Mouse (Mus musculus) neural tube, embryonic 15.5 days (tissue): ENCODE data around the gene Vgll3. TPM values are rescaled to one million over a fixed set of nuclear protein-coding genes. Genes with fewer than 3 reads are reported as not detected.

Experiments
- ATAC-seq: fragments of 200-750 bp; cut with Nextera tagmentation; 2 replicates; pipeline ENCODE4 v1.8.0; 2017; ENCODE audit warnings: mild to moderate bottlenecking, moderate TSS enrichment, moderate library complexity; ENCODE audit not compliant: low FRiP score
- H3K27ac ChIP-seq: fragments of 300-500 bp; sonication (generic); replicated peaks from 2 replicates; pipeline ENCODE4 v1.5.1; 2015; ENCODE audit warnings: mild to moderate bottlenecking, inconsistent platforms
- H3K27me3 ChIP-seq: fragments of 300-500 bp; sonication (generic); replicated peaks from 2 replicates; pipeline ENCODE4 v1.6.1; 2015; ENCODE audit warnings: inconsistent platforms
- H3K36me3 ChIP-seq: fragments of 300-500 bp; sonication (generic); 2 replicates; pipeline ENCODE4 v1.6.1; 2015; ENCODE audit warnings: inconsistent platforms
- H3K4me1 ChIP-seq: fragments of 300-500 bp; sonication (generic); 2 replicates; pipeline ENCODE4 v1.6.1; 2015; ENCODE audit warnings: inconsistent platforms
- H3K4me2 ChIP-seq: fragments of 300-500 bp; sonication (generic); 2 replicates; pipeline ENCODE4 v1.6.1; 2015; ENCODE audit warnings: inconsistent platforms, mild to moderate bottlenecking, moderate library complexity
- H3K4me3 ChIP-seq: fragments of 300-500 bp; sonication (generic); replicated peaks from 2 replicates; pipeline ENCODE4 v1.5.1; 2015; ENCODE audit warnings: mild to moderate bottlenecking, inconsistent platforms
- H3K9ac ChIP-seq: fragments of 300-500 bp; sonication (generic); replicated peaks from 2 replicates; pipeline ENCODE4 v1.6.1; 2015; ENCODE audit warnings: mild to moderate bottlenecking, inconsistent platforms
- H3K9me3 ChIP-seq: fragments of 300-500 bp; sonication (generic); replicated peaks from 2 replicates; pipeline ENCODE4 v1.6.1; 2016; ENCODE audit warnings: inconsistent platforms
- WGBS: fragments of 180-500 bp; shearing (Covaris S2); methylation state at CpG from one replicate; pipeline ENCODE4 v1.1.7; 2015; ENCODE audit warnings: mixed read lengths; 5-methylcytosine and 5-hydroxymethylcytosine counted together
- polyA plus RNA-seq: library from polyadenylated mRNA; unstranded; fragments of >200 nt; fragmentation: Nextera tagmentation; extraction: Ambion mirVana; gene quantifications from 2 replicates; pipeline ENCODE4 v1.2.1, GENCODE M21; 2015

Vgll3 gene
- 5.4 and 5.8 TPM in 2 replicates for polyA plus RNA-seq

GRCm38 (mm10) chr16:65814918-65815881, at the start of gene Vgll3:
TSS of gene Vgll3 (plus strand) at chr16:65815257.
- peaks cover 9% of the 10 kb centered on the region for H3K9me3 ChIP-seq
- 0 out of 2 replicates have a peak, but pooled peaks cover 5% of the 10 kb centered on the region for H3K27me3 ChIP-seq
- H3K9ac ChIP-seq, result peak within 1 kb of the TSS; percentile 68
- H3K4me1 ChIP-seq, result peaks cover 12% of the 10 kb centered on the region
- H3K27ac ChIP-seq, result peak within 1 kb of the TSS; percentile 81
- WGBS, result under 1% methylated on average over 86 of the region's 86 CpGs
- peak; percentile 97 for ATAC-seq
- peak within 1 kb of the TSS; percentile 95 for H3K4me2 ChIP-seq
- no peaks in the 10 kb centered on the region for H3K36me3 ChIP-seq
- H3K4me3 ChIP-seq, result peak within 1 kb of the TSS; percentile 82

DNA sequence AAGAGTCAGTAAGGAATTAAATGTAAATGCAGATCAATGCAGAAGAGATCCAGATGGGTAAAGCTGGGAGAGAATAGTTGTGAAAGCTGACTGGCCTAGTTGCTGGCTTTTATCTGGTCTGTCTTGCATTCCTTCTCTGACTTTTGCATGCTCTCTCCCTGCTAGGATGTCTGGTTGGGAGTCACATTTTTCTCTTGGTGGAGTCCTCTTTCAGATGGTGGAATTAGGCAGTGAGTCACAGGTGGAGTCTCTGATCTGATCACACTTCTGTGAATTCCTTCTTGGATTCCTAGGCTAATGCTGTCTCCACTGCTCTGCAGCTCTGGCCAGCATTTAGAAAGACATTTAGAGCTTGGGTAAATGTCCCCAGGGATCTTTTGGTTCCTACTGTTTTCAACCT, 49.1 kb upstream of the Vgll3 start:
- no peak for ATAC-seq
- no peak overlapping the region for H3K27ac ChIP-seq

GRCm38 (mm10) chr16:65785959-65786358, 29.1 kb upstream of the Vgll3 start:
- H3K36me3 ChIP-seq, result no peaks in the 10 kb centered on the region
- H3K27me3 ChIP-seq, result no peaks in the 10 kb centered on the region
- no peak overlapping the region for H3K9ac ChIP-seq
- ATAC-seq, result no peak
- no peaks in the 10 kb centered on the region for H3K4me1 ChIP-seq
- no peak overlapping the region for H3K4me3 ChIP-seq
- H3K27ac ChIP-seq, result no peak overlapping the region
- 81% methylated on average over 1 of the region's 1 CpGs for WGBS
- H3K9me3 ChIP-seq, result no peaks in the 10 kb centered on the region
- no peak overlapping the region for H3K4me2 ChIP-seq

More for the DNA sequence above, 49.1 kb upstream of the Vgll3 start:
- Histone ChIP-seq H3K4me3 (no peak overlapping the region), H3K4me2 (no peak overlapping the region), H3K36me3 (no peaks in the 10 kb centered on the region), H3K27me3 (no peaks in the 10 kb centered on the region), H3K9me3 (no peaks in the 10 kb centered on the region), H3K9ac (no peak overlapping the region), H3K4me1 (no peaks in the 10 kb centered on the region)

DNA sequence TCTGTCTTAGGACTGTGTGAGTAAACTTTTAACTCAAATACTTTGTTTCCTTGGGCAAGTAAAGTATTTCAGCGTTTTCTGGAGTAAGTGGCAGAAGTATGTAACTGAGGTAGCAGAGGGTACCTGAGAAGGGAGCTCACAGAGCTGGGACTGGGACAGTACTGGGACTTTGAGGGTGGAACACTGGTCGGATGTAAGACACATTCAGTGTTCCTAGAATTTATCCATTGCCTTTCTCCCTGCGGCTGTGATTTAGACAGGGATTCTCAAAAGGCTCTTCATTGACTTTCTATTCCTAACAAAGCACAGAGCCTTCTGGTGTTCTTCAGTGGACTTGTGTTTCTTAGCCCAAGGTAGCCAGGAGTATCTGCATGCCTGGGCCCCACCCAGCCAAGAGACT, 1.0 kb downstream of the Vgll3 start:
- Histone ChIP-seq H3K9me3 (peaks cover 9% of the 10 kb centered on the region), H3K27me3 (0 out of 2 replicates have a peak, but pooled peaks cover 5% of the 10 kb centered on the region), H3K4me1 (peaks cover 12% of the 10 kb centered on the region), H3K27ac (peak overlapping the region; percentile 81; the same call in 1 of the 2 replicates), H3K36me3 (no peaks in the 10 kb centered on the region), H3K4me3 (peak overlapping the region; percentile 82), H3K4me2 (peak overlapping the region; percentile 95), H3K9ac (peak overlapping the region; percentile 68; the same call in 1 of the 2 replicates)
- 14% methylated on average over 3 of the region's 3 CpGs for WGBS
- ATAC-seq, result no peak

DNA sequence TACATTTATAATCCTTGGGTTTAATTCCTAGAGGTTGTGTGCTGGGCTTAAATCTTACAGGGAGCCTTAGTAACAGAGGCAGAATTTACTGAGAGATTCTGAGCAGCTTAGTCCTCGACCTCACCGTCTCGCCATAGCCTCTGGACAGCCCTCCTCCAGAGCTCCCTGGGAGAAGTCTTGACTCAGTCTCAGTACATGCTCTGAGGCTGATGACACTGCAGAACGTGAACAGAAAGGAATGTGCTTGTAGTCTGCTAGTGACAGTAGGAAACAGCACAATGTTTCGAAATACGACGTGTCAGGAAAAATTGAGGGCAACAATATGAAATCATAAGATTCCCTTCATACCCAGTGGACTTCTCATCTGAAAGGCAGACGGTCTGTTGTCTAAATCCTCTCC, 3.7 kb downstream of the Vgll3 start:
- no peak for ATAC-seq
- peak overlapping the region; percentile 6; the same call in 1 of the 2 replicates for H3K4me2 ChIP-seq
- peaks cover 12% of the 10 kb centered on the region for H3K4me1 ChIP-seq
- no peak overlapping the region for H3K4me3 ChIP-seq
- no peaks in the 10 kb centered on the region for H3K9me3 ChIP-seq
- H3K36me3 ChIP-seq, result no peaks in the 10 kb centered on the region
- no peak overlapping the region for H3K9ac ChIP-seq
- 77% methylated on average over 8 of the region's 8 CpGs for WGBS
- H3K27me3 ChIP-seq, result 0 out of 2 replicates have a peak, but pooled peaks cover 5% of the 10 kb centered on the region
- H3K27ac ChIP-seq, result no peak overlapping the region

GRCm38 (mm10) chr16:65820803-65821202, 5.7 kb downstream of the Vgll3 start:
- Histone ChIP-seq H3K4me1 (peaks cover 2% of the 10 kb centered on the region), H3K36me3 (no peaks in the 10 kb centered on the region), H3K4me3 (no peak overlapping the region), H3K9ac (no peak overlapping the region), H3K27me3 (0 out of 2 replicates have a peak, but pooled peaks cover 3% of the 10 kb centered on the region), H3K4me2 (no peak overlapping the region), H3K9me3 (no peaks in the 10 kb centered on the region), H3K27ac (no peak overlapping the region)
- WGBS, result 38% methylated on average over 2 of the region's 2 CpGs
- no peak for ATAC-seq

- Histone ChIP-seq H3K4me1 (no peaks in the 10 kb centered on the region), H3K27ac (no peak overlapping the region), H3K4me2 (no peak overlapping the region), H3K36me3 (no peaks in the 10 kb centered on the region), H3K27me3 (no peaks in the 10 kb centered on the region), H3K9me3 (no peaks in the 10 kb centered on the region), H3K9ac (no peak overlapping the region), H3K4me3 (no peak overlapping the region)
- 92% methylated on average over 6 of the region's 6 CpGs for WGBS
- no peak for ATAC-seq
These were observed 8.7 kb downstream of the Vgll3 start for GRCm38 (mm10) chr16:65823721-65824120.

- no peak overlapping the region for H3K9ac ChIP-seq
- no peaks in the 10 kb centered on the region for H3K4me1 ChIP-seq
- H3K27ac ChIP-seq, result no peak overlapping the region
- ATAC-seq, result no peak
- H3K4me2 ChIP-seq, result no peak overlapping the region
- H3K27me3 ChIP-seq, result no peaks in the 10 kb centered on the region
- H3K9me3 ChIP-seq, result no peaks in the 10 kb centered on the region
- 94% methylated on average over 9 of the region's 9 CpGs for WGBS
- no peak overlapping the region for H3K4me3 ChIP-seq
- H3K36me3 ChIP-seq, result no peaks in the 10 kb centered on the region
These were observed 13.1 kb downstream of the Vgll3 start for GRCm38 (mm10) chr16:65828141-65828565.

DNA sequence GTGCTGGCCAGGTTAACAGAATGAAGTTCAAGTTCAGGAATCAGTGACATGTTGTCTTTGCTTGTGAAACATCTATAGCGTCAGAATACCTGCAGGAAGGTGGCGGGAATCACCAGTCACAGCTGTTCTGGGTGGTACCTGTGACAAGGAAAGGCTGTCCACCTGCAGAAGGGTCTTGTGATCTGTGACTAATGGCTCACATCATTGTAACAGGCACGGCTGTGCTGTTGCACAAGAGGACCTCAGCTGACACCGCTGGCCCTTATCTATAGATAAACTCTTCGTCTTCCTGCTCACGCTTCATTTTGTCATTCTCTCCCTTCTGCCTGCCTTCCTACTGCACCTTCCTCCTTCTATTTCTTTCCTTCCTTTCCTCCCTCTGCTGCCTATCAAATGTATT, 14.0 kb downstream of the Vgll3 start:
- H3K4me1 ChIP-seq, result no peaks in the 10 kb centered on the region
- no peak for ATAC-seq
- H3K4me2 ChIP-seq, result no peak overlapping the region
- H3K9ac ChIP-seq, result no peak overlapping the region
- no peak overlapping the region for H3K4me3 ChIP-seq
- H3K9me3 ChIP-seq, result no peaks in the 10 kb centered on the region
- 95% methylated on average over 6 of the region's 6 CpGs for WGBS
- no peaks in the 10 kb centered on the region for H3K36me3 ChIP-seq
- no peak overlapping the region for H3K27ac ChIP-seq
- no peaks in the 10 kb centered on the region for H3K27me3 ChIP-seq

DNA sequence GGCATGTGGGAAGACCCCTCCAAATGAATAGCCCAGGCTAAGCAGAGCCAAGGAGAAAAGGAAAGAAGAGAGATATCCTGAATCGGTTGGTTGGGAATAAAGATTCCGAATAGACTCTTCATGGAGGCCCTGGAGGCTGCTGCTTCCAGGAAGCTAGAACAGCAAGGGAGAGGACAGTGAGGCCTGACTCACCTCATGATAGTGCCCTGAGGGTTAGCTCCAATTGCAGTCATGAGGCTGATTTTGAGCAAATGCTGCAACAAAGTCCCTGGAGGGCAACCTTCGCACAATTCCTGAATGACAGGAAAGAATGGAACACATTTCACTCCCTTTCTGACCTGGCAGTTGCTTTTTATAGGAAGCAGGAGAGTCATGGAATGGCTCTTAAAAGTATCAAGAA, 19.7 kb downstream of the Vgll3 start:
- Histone ChIP-seq H3K4me3 (no peak overlapping the region), H3K27me3 (no peaks in the 10 kb centered on the region), H3K9me3 (no peaks in the 10 kb centered on the region), H3K36me3 (no peaks in the 10 kb centered on the region), H3K4me2 (no peak overlapping the region), H3K4me1 (no peaks in the 10 kb centered on the region), H3K9ac (no peak overlapping the region), H3K27ac (no peak overlapping the region)
- no peak for ATAC-seq
- 81% methylated on average over 3 of the region's 3 CpGs for WGBS

DNA sequence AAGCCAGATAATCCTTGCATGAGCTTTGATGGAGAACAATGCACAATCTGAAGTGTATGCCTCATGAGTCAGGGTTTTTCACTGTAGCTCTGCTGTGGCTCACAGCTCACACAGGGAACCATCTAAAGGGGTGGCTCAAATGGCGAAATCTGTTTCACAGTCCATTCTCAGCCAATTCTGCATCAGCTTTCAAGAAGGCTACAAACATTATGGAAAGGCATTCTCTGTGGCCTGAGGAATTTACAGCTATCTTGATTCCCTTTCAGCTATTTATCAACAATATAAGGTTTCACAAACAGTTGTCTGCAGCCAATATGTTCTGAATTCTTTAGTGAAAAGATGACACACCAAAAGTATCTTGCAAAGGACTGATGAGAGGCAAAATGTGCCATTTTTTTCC, 35.1 kb downstream of the Vgll3 start:
- H3K4me2 ChIP-seq, result no peak overlapping the region
- no peak overlapping the region for H3K27ac ChIP-seq
- H3K4me3 ChIP-seq, result no peak overlapping the region
- ATAC-seq, result no peak
- H3K4me1 ChIP-seq, result no peaks in the 10 kb centered on the region
- no peaks in the 10 kb centered on the region for H3K9me3 ChIP-seq
- H3K27me3 ChIP-seq, result no peaks in the 10 kb centered on the region
- H3K36me3 ChIP-seq, result no peaks in the 10 kb centered on the region
- WGBS, result 87% methylated on average over 1 of the region's 1 CpGs
- no peak overlapping the region for H3K9ac ChIP-seq

DNA sequence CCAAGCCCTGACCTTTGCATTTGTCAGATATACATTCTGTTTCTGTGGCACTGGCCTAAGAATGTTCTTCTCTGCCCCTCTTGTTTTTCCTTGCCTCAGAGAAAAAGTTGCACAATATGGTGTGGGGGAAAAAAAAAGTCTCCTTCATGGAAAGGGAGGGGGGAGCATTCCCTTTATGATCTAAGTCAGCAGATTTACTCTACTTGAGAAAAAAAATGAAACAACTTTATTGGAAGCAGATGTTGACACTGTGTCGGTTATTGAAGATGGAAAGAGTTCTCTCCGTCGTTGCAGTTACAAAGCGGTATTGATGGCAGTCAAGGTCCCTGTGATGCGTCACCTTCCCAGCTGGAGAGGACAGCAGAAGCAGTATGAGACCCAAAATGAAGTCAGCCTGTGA, 49.4 kb downstream of the Vgll3 start:
- ATAC-seq, result no peak
- H3K36me3 ChIP-seq, result no peaks in the 10 kb centered on the region
- no peaks in the 10 kb centered on the region for H3K4me1 ChIP-seq
- WGBS, result 86% methylated on average over 5 of the region's 5 CpGs
- no peak overlapping the region for H3K4me3 ChIP-seq
- no peak overlapping the region for H3K27ac ChIP-seq
- no peaks in the 10 kb centered on the region for H3K9me3 ChIP-seq
- no peaks in the 10 kb centered on the region for H3K27me3 ChIP-seq
- no peak overlapping the region for H3K9ac ChIP-seq
- no peak overlapping the region for H3K4me2 ChIP-seq
